Mouse (Mus musculus) spleen, adult 2 months (tissue): ENCODE results near the gene B3galt5.

Experiments
- CTCF ChIP-seq: fragments of 200-500 bp; IDR thresholded peaks from 2 replicates; pipeline ENCODE4 v1.5.1; 2011; ENCODE audit warnings: mild to moderate bottlenecking, inconsistent platforms; ENCODE audit not compliant: insufficient read depth, insufficient read length, insufficient replicate concordance; ENCODE audit errors: extremely low read depth
- POLR2A ChIP-seq: fragments of 200-500 bp; IDR thresholded peaks from 2 replicates; pipeline ENCODE4 v1.6.1; 2011; ENCODE audit warnings: low read depth, low read length, inconsistent platforms

DNA sequence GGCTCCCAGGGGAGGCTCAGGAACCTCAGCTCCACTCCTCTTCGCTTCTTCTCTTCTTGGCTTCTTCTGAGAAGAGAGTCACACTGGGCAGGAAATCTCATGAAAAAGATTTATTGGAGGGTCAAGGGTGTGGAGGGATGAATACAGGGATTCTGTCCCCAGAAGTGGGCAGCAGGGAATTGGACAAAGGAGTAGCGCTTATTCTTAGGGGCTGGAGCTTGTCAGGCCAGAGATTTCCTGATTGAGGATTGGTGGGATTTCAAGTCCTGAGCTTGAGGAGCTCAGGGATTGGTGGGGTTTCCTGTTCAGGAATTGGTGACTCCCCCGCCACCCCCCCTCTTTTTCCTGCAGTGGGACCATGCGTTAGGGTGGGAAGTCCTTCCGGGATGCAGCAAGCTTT, 113.2 kb downstream of the B3galt5 start:
- TF ChIP-seq CTCF (no peak), POLR2A (no peak)
